Mouse (Mus musculus) MEL (cell line): ENCODE measurements at regions not wholly inside any gene's neighbourhood (a gene's known extent, or its start where the extent isn't known, plus 50 kb on each side); places are given as distances from the start of the nearest gene placed in this dataset.

Experiments used
- DNase-seq: peaks from one replicate; pipeline ENCODE4 v3.0.0; 2011; ENCODE audit warnings: low read depth, low spot score
- H3K27ac ChIP-seq: 2 replicates; pipeline ENCODE4 v1.5.1; 2012; ENCODE audit warnings: low read depth, mild to moderate bottlenecking, control low read depth, low read length, moderate library complexity; ENCODE audit not compliant: control insufficient read depth
- H3K27me3 ChIP-seq, 2 experiments: fragments of 150-350 bp in 1 of 2; sonication (generic) in 1 of 2; 2 replicates each; pipeline ENCODE4 v1.6.1; 2012; ENCODE audit warnings: low read length in 2 of 2, mild to moderate bottlenecking in 2 of 2, improper control_type of control experiment in 1 of 2, moderate library complexity in 1 of 2; ENCODE audit not compliant: insufficient read depth in 2 of 2, control insufficient read depth in 1 of 2
- H3K36me3 ChIP-seq, 2 experiments: 2 replicates each; pipeline ENCODE4 v1.6.1; 2012 to 2014; ENCODE audit warnings: low read length in 2 of 2, improper control_type of control experiment in 1 of 2, inconsistent platforms in 1 of 2, mild to moderate bottlenecking in 1 of 2; ENCODE audit not compliant: insufficient read depth in 2 of 2, control insufficient read depth in 1 of 2
- H3K4me1 ChIP-seq, 2 experiments: fragments of 150-350 bp in 1 of 2; sonication (generic) in 1 of 2; 2 replicates each; pipeline ENCODE4 v1.6.1; 2012; ENCODE audit warnings: low read length in 2 of 2, improper control_type of control experiment in 1 of 2, mild to moderate bottlenecking in 1 of 2; ENCODE audit not compliant: insufficient read depth in 2 of 2, control insufficient read depth in 1 of 2
- H3K4me3 ChIP-seq, 2 experiments: fragments of 150-350 bp in 1 of 2; sonication (generic) in 1 of 2; 2 replicates each; pipeline ENCODE4 v1.5.1; 2012; ENCODE audit warnings: low read depth in 2 of 2, low read length in 2 of 2, mild to moderate bottlenecking in 2 of 2, moderate library complexity in 2 of 2, control low read depth in 1 of 2, improper control_type of control experiment in 1 of 2; ENCODE audit not compliant: control insufficient read depth in 1 of 2, insufficient read depth in 1 of 2
- H3K79me2 ChIP-seq: 2 replicates; pipeline ENCODE4 v1.6.1; 2012; ENCODE audit warnings: mild to moderate bottlenecking, low read length, moderate library complexity; ENCODE audit not compliant: control insufficient read depth, poor library complexity, insufficient read depth
- H3K9ac ChIP-seq: 2 replicates; pipeline ENCODE4 v1.6.1; 2012; ENCODE audit warnings: low read depth, mild to moderate bottlenecking, control low read depth, low read length, moderate library complexity; ENCODE audit not compliant: control insufficient read depth, poor library complexity, severe bottlenecking
- H3K9me3 ChIP-seq: fragments of 150-350 bp; sonication (generic); replicated peaks from 2 replicates; pipeline ENCODE4 v1.6.1; 2012; ENCODE audit warnings: mild to moderate bottlenecking, low read length, improper control_type of control experiment, moderate library complexity; ENCODE audit not compliant: insufficient read depth
- BHLHE40 ChIP-seq: IDR thresholded peaks from 2 replicates; pipeline ENCODE4 v1.6.1; 2012; ENCODE audit warnings: low read depth, mild to moderate bottlenecking, inconsistent platforms, low read length, improper control_type of control experiment, borderline replicate concordance
- CHD1 ChIP-seq: IDR thresholded peaks from 2 replicates; pipeline ENCODE4 v1.6.1; 2012; ENCODE audit warnings: low read depth, mild to moderate bottlenecking, inconsistent platforms, low read length, improper control_type of control experiment
- CHD2 ChIP-seq: IDR thresholded peaks from 2 replicates; pipeline ENCODE4 v1.6.1; 2011; ENCODE audit warnings: low read length, improper control_type of control experiment
- ELF1 ChIP-seq: IDR thresholded peaks from 2 replicates; pipeline ENCODE4 v1.6.1; 2014; ENCODE audit warnings: low read depth, mild to moderate bottlenecking, inconsistent platforms, low read length, improper control_type of control experiment, moderate library complexity
- EP300 ChIP-seq, 2 experiments: IDR thresholded peaks; 2 replicates each; pipeline ENCODE4 v1.6.1; 2011; ENCODE audit warnings: improper control_type of control experiment in 2 of 2, low read length in 2 of 2, low read depth in 1 of 2, mild to moderate bottlenecking in 1 of 2
- ETS1 ChIP-seq: IDR thresholded peaks from 2 replicates; pipeline ENCODE4 v1.6.1; 2012; ENCODE audit warnings: low read depth, mild to moderate bottlenecking, inconsistent platforms, low read length, improper control_type of control experiment, moderate library complexity
- MAX ChIP-seq: IDR thresholded peaks from 2 replicates; pipeline ENCODE4 v1.6.1; 2011; ENCODE audit warnings: low read length, improper control_type of control experiment
- MEF2A ChIP-seq: IDR thresholded peaks from 2 replicates; pipeline ENCODE4 v1.6.1; 2014; ENCODE audit warnings: low read depth, mild to moderate bottlenecking, inconsistent platforms, low read length, improper control_type of control experiment; ENCODE audit not compliant: poor library complexity, insufficient replicate concordance, severe bottlenecking; ENCODE audit errors: extremely low read depth
- MYB ChIP-seq: IDR thresholded peaks from 2 replicates; pipeline ENCODE4 v1.6.1; 2011; ENCODE audit warnings: mild to moderate bottlenecking, low read depth, low read length, improper control_type of control experiment
- NELFE ChIP-seq: IDR thresholded peaks from 2 replicates; pipeline ENCODE4 v1.6.1; 2011; ENCODE audit warnings: low read depth, low read length, improper control_type of control experiment
- NRF1 ChIP-seq: IDR thresholded peaks from 2 replicates; pipeline ENCODE4 v1.6.1; 2014; ENCODE audit warnings: low read depth, mild to moderate bottlenecking, inconsistent platforms, low read length, improper control_type of control experiment, moderate library complexity; ENCODE audit not compliant: poor library complexity, insufficient read depth, severe bottlenecking
- POLR2A ChIP-seq, 2 experiments: IDR thresholded peaks; 2 replicates each; pipeline ENCODE4 v1.6.1; 2011 to 2012; ENCODE audit warnings: low read length in 2 of 2, mild to moderate bottlenecking in 2 of 2, control low read depth in 1 of 2, improper control_type of control experiment in 1 of 2, low read depth in 1 of 2, moderate library complexity in 1 of 2; ENCODE audit not compliant: control insufficient read depth in 1 of 2, insufficient read depth in 1 of 2, poor library complexity in 1 of 2
- POLR2AphosphoS5 ChIP-seq: IDR thresholded peaks from 2 replicates; pipeline ENCODE4 v1.6.1; 2012; ENCODE audit warnings: low read depth, borderline replicate concordance, mild to moderate bottlenecking, inconsistent platforms, low read length, moderate library complexity, mixed read lengths
- RCOR1 ChIP-seq: IDR thresholded peaks from 2 replicates; pipeline ENCODE4 v1.6.1; 2012; ENCODE audit warnings: low read depth, mild to moderate bottlenecking, inconsistent platforms, low read length, improper control_type of control experiment
- SIN3A ChIP-seq: IDR thresholded peaks from 2 replicates; pipeline ENCODE4 v1.6.1; 2012; ENCODE audit warnings: low read length, improper control_type of control experiment, inconsistent platforms
- SMC3 ChIP-seq: IDR thresholded peaks from 2 replicates; pipeline ENCODE4 v1.6.1; 2011; ENCODE audit warnings: low read depth, low read length, improper control_type of control experiment
- TAL1 ChIP-seq: IDR thresholded peaks from 2 replicates; pipeline ENCODE4 v1.6.1; 2012; ENCODE audit warnings: mild to moderate bottlenecking, inconsistent platforms, low read length, moderate library complexity, mixed read lengths
- TBP ChIP-seq: IDR thresholded peaks from 2 replicates; pipeline ENCODE4 v1.8.0; 2011; ENCODE audit warnings: low read depth, low read length, improper control_type of control experiment
- UBTF ChIP-seq: IDR thresholded peaks from 2 replicates; pipeline ENCODE4 v1.6.1; 2012; ENCODE audit warnings: low read depth, mild to moderate bottlenecking, inconsistent platforms, low read length, improper control_type of control experiment, moderate library complexity, borderline replicate concordance; ENCODE audit not compliant: insufficient read depth
- USF1 ChIP-seq: IDR thresholded peaks from 2 replicates; pipeline ENCODE4 v1.6.1; 2014; ENCODE audit warnings: low read depth, mild to moderate bottlenecking, inconsistent platforms, low read length, improper control_type of control experiment, moderate library complexity
- USF2 ChIP-seq, 2 experiments: IDR thresholded peaks; 2 replicates each; pipeline ENCODE4 v1.6.1; 2011 to 2012; ENCODE audit warnings: improper control_type of control experiment in 2 of 2, low read length in 2 of 2, borderline replicate concordance in 1 of 2, inconsistent platforms in 1 of 2, low read depth in 1 of 2, mild to moderate bottlenecking in 1 of 2; ENCODE audit not compliant: insufficient read depth in 1 of 2
- ZC3H11A ChIP-seq: IDR thresholded peaks from 2 replicates; pipeline ENCODE4 v1.6.1; 2012; ENCODE audit warnings: low read depth, mild to moderate bottlenecking, inconsistent platforms, low read length, improper control_type of control experiment
- ZMIZ1 ChIP-seq: IDR thresholded peaks from 2 replicates; pipeline ENCODE4 v1.6.1; 2012; ENCODE audit warnings: low read depth, mild to moderate bottlenecking, inconsistent platforms, low read length, improper control_type of control experiment, moderate library complexity
- ZNF384 ChIP-seq: IDR thresholded peaks from 2 replicates; pipeline ENCODE4 v1.6.1; 2012; ENCODE audit warnings: low read depth, mild to moderate bottlenecking, inconsistent platforms, low read length, improper control_type of control experiment

DNA sequence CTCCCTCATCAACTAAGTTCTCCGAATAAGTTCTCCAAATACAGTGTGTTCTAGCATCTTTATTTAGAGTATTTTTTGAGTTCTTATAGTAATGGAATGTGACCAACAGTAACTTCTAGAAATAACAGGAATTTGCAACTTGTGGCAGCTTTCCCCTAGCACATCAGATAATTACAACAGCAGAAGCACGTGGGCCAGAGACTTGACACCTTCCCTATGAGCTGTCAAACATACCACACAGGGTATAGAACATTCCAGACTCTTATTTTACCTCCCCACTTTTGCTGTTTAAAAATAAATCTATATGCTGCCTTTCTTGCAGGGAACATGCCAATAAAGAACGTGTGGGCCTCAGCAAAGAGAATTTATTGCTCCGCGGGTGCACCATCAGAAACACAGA lies 77.4 kb upstream of the Commd8 start:
- H3K4me3 ChIP-seq, result no peak overlapping the region
- H3K9ac ChIP-seq, result no peak overlapping the region
- H3K36me3 ChIP-seq, result no peaks in the 10 kb centered on the region
- no peaks in the 10 kb centered on the region for H3K27me3 ChIP-seq
- TF ChIP-seq POLR2A (IDR thresholded peaks at IDR 0.05; ENCODE audit: control insufficient read depth in 1 of 2, insufficient read depth in 1 of 2, low read depth in 1 of 2, low read length in 2 of 2, poor library complexity in 1 of 2), result no peak
- TF ChIP-seq RCOR1, result no peak
- no peak for TF ChIP-seq CHD2
- no peak for TF ChIP-seq TBP
- no peak for TF ChIP-seq USF1
- TF ChIP-seq NELFE, result no peak
- TF ChIP-seq MEF2A, result no peak
- TF ChIP-seq ZNF384, result no peak
- no peak for TF ChIP-seq TAL1
- no peak for TF ChIP-seq ETS1
- no peak for TF ChIP-seq MAX
- TF ChIP-seq SMC3, result no peak
- no peak for TF ChIP-seq POLR2AphosphoS5
- no peak for TF ChIP-seq ELF1
- TF ChIP-seq MYB, result no peak
- no peak for TF ChIP-seq ZC3H11A
- TF ChIP-seq SIN3A, result no peak
- no peak for TF ChIP-seq NRF1
- TF ChIP-seq UBTF, result no peak
- no peak for TF ChIP-seq ZMIZ1
- H3K79me2 ChIP-seq, result no peaks in the 10 kb centered on the region
- H3K27ac ChIP-seq, result no peak overlapping the region
- no peaks in the 10 kb centered on the region for H3K4me1 ChIP-seq
- H3K9me3 ChIP-seq, result no peaks in the 10 kb centered on the region
- DNase-seq, result no peak

GRCm38 (mm10) chr5:72244134-72244533 lies 76.1 kb upstream of the Commd8 start:
- no peak for TF ChIP-seq BHLHE40
- no peak for TF ChIP-seq USF2 (IDR thresholded peaks at IDR 0.05; ENCODE audit: borderline replicate concordance in 1 of 2, insufficient read depth in 1 of 2, low read depth in 1 of 2, low read length in 2 of 2)
- TF ChIP-seq TBP, result no peak
- no peak for TF ChIP-seq EP300 (IDR thresholded peaks at IDR 0.05; ENCODE audit: low read depth in 1 of 2, low read length in 2 of 2)
- TF ChIP-seq CHD1, result no peak
- no peak for TF ChIP-seq SMC3
- TF ChIP-seq USF1, result no peak
- TF ChIP-seq ZC3H11A, result no peak
- no peak for TF ChIP-seq ELF1
- TF ChIP-seq MEF2A, result no peak
- Histone ChIP-seq H3K27ac (no peak overlapping the region), H3K79me2 (no peaks in the 10 kb centered on the region), H3K9me3 (no peaks in the 10 kb centered on the region), H3K4me1 (no peaks in the 10 kb centered on the region), H3K4me3 (no peak overlapping the region), H3K27me3 (no peaks in the 10 kb centered on the region), H3K36me3 (no peaks in the 10 kb centered on the region), H3K9ac (no peak overlapping the region)
- peak; percentile 8 for DNase-seq
